Mouse (Mus musculus) yolk sac, embryonic 10.5 days (tissue): ENCODE measurements around the gene Tha1.

Source experiments
- DNase-seq: peaks from one replicate; pipeline ENCODE4 v3.0.0-alpha.2; 2017; ENCODE audit warnings: low spot score

Tha1 gene

DNA sequence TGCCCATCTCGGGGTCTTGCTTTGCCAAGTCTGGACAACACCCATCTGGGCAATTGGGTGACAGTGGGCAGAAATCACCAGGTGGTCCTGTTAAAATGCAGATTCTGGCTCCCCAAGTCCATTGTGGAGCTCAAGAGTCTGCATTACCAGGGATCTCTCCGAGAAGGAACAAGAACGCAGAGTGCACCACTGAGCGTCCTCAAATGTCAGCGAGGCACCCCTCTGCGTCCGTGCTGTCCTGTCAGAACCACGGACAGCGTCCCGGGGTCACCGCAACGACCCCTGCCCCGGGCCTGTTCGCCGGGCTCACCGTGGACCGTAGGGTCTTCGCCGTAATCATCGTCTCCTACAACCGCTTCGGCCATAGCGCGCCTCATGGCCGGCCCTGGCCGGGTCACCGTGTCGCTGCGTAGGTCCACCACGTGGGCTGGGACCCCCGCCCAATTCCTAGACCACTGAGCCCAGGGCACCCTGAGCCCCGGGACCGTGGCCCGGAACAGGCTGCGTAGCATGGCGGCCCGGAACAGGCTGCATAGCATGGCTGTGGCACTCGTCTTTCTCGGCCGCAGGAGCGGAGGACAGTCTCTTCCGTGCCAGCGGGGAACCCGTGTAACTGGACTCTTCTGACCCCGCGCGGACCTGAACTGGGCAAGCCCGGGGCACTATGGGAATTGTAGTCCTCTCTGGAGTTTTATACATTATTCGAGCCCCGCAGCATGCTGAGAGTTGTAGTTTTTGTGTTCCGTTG is at the start of gene Tha1:
Tha1 (minus strand) TSS at position 621 of the 748 bp plus-strand sequence.
- peak; percentile 74 for DNase-seq

DNA sequence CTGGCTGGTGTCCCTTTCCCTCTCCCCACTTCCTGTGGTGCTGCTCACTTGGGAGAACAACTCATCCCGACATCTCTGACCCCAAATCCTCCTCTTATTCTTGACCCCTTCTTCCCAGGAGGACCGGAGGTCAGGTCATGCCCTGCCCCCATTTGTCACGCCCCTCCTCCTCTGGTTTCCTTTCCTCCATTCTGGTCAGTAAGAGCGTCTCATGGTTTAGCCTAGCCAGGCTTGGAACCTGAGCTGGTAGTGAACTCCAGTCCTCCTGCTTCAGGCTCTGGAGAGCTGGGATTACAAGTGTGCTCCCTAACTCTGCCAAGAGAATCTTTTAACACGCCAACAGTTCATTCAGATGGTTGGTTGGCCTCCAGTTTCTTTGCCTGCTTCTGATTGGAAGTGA is 45.9 kb upstream of the Tha1 start:
- DNase-seq: peak; percentile 41

GRCm38 (mm10) chr11:117918541-117918940 is 45.3 kb upstream of the Tha1 start:
- DNase-seq: no peak

DNA sequence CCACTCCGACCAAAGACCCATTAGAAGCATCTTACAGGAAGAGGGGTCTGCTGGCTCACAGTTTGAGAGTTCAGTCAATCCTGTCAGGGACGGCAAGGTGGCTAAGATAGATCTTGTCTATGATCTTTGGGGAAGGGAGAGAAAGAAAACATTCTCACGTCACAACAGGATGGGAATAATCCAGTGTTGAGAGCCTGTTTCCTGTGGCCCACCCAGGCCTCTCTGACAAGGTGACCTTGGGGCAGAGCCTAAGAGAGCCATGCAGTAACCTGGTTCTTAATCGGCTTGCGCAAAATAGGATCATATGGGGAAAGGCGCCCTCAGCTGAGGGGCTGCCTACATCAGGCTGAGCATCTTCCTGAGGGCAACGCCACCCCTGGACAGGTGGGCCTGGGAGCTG is 42.6 kb upstream of the Tha1 start:
- DNase-seq: no peak

DNA sequence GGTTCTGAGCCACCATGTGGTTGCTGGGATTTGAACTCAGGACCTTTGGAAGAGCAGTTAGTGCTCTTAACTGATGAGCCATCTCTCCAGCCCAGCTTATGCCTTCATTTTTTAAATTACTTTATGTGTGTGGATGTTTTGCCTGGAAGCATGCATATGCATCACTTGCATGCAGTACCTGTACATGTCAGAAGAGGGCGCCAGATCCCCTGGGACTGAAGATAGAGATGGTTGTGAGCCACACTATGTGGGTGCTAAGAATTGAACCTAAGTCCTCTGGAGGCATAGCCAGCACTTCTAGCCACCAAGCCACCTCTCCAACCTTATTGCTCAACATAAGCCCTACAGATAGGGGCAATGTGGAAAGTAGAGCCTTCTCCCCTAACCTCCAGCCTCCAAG is 42.1 kb upstream of the Tha1 start:
- DNase-seq: no peak

DNA sequence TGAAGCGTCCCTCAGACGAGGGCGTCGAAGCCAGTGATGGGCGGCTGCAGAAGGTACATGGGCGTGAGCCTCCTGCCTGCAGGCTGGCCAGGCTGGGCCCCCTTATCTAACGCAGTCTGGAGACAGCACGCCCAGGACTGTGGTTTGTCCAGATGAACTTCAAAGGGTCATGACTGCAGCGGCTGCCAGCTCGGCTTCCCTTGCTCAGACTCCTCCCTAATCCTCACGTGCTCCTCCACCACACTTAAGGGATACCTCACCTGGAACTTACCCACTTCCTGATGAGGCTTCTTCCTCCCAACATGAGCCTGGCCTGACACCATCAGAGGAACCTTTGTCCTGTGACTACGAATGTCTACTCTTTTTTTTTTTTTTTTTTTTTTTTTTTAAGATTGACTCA is 41.2 kb upstream of the Tha1 start:
- peak; percentile 64 for DNase-seq

GRCm38 (mm10) chr11:117912684-117913352 is 39.5 kb upstream of the Tha1 start:
- peak; percentile 71 for DNase-seq

GRCm38 (mm10) chr11:117909337-117909736 is 36.1 kb upstream of the Tha1 start:
- DNase-seq: no peak

GRCm38 (mm10) chr11:117904442-117904841 is 31.2 kb upstream of the Tha1 start:
- no peak for DNase-seq

- DNase-seq: no peak
These were observed 29.0 kb upstream of the Tha1 start for GRCm38 (mm10) chr11:117902282-117902681.

GRCm38 (mm10) chr11:117896533-117896932 is 23.3 kb upstream of the Tha1 start:
- DNase-seq: no peak

- no peak for DNase-seq
These were observed 21.4 kb upstream of the Tha1 start for GRCm38 (mm10) chr11:117894676-117895075.

GRCm38 (mm10) chr11:117892199-117892598 is 18.9 kb upstream of the Tha1 start:
- DNase-seq: no peak

DNA sequence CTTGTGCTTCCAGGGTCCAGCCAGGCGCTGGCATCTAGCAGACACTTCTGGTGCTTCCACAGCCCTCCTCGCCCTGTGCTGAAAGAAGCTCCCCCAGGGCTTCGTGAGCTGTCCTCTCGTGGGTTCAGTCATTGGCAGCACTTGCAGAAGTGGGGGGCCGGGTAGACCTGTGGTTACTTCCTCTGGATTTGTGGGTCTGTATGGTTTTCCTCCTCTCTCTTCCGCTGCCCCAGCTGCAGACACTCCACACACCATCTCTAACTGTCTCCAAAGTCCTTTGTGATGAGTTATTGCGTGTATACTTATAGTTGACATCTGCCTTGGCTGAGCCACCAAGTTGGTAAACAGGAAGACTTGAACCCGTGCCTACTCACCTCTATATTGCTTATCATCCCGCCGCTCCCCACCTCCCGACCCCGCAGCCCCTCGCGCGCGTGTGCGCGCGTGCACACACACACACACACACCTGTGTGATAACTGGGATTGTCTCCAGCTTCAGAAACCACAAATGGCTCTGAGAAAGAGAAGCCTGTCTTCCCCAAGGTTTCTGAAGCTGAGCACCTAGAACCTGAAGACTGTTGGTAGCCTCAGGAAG is 18.4 kb upstream of the Tha1 start:
- no peak for DNase-seq

DNA sequence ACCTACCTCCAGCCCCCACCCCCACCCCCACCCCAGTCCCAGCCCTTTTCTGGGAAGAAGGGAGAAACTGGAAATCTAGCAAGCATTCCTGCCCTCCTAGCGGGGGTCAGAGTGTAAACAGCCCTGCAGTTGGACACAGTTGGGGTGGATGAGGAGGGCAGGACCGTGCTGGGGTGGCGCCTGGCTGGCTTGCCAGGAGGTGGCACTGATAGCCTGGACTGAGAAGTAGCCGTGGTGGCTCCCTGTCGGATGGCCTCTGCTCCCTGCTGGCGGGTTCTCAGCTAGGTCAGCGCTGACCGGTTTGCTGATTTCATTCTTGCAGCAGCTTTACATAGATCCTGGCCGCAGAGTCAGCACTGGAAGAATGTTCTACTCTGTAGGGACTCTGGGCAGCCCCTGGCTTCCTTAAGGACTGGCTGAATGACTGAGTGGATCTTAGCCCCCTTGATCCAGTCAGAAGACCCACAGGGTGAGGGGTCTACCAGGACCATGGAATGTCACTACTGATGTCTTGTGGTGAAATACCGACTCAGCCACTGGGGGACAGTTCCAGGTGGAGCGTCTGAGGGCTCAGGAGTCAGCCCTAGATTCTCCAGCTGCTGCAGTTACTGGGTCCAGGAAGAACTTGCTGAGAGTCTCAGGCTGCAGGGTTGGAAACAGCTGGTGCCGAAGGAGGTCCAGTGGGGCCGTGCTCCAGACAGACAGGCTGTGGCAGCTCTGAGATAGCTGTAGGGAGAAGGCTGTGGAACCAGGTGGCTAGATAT is 17.4 kb upstream of the Tha1 start:
- DNase-seq: peak; percentile 60

DNA sequence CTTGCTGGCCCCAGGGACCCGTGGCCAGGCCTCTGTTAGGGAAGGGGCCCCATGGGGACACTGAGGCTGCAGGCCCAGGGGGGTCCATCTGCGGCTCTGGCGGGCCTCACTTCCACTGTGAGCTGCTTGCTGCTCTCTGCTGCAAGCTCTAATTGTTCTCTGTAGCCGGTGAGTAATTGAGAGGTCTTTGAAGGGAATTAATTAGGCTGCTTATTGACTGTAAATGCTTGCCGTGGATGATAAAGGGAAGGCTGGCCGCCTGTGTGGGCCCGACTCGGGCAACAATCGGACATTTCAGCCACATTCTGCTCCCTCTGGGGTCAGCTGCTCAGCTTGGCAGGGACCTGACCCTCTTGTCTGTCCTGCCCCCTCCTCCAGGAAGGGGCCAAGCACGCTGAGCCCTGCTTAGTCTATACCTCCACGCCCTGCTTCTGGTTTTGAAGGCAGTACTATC is 16.6 kb upstream of the Tha1 start:
- no peak for DNase-seq

- DNase-seq: peak; percentile 63
These were observed 15.9 kb upstream of the Tha1 start for GRCm38 (mm10) chr11:117888853-117889822.

DNA sequence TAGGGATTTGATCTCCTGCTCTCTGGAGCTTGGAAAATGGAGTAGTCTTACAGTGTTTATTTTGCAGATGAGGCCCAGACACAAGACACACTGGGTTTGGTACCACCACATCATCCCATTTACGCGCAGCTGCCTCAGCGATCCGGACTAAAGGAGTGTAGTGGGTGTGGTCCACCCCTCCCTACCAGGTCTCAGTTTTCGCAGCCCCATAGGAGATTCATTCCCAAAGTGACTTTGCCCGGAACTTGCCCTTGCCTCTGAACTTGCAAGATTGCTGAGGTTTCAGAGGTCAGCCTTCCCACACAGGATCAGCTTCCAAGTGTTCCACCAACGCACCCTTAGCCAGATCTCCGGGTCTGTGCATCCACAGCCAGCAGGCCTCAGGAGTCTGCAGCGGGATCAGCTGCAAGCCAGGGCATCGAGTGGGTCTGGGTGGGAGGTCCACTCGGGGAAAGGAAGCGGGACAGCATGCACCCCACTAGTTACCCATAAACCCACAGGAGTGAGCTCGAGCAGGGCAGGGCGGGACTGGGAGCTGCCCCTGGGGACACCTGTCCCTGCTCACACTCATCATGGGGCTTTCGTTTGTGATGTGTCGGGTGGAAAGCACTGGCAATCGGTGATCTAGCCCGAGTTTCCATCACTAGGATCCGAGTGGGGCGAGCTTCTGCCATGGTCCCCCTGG is 15.0 kb upstream of the Tha1 start:
- DNase-seq: no peak

DNA sequence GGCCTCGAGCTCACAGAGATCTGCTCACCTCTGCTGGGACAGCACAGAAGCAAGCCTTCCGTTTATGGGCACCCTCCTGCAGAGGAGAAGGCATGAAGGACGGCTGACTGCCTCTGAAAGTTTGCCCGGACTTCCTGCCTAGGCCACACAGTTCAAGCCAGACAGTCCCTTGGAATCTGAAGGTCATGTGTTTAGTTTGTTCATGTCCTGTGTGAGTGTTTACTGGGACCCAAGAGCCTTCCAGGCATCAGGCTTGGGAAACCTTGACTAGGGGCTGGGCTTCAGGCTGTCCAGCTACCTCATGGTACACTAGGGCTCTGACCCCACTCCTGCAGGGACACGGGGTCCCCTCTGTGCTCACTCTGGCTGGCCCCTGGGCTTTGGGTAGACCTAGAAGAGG is 12.7 kb upstream of the Tha1 start:
- no peak for DNase-seq

DNA sequence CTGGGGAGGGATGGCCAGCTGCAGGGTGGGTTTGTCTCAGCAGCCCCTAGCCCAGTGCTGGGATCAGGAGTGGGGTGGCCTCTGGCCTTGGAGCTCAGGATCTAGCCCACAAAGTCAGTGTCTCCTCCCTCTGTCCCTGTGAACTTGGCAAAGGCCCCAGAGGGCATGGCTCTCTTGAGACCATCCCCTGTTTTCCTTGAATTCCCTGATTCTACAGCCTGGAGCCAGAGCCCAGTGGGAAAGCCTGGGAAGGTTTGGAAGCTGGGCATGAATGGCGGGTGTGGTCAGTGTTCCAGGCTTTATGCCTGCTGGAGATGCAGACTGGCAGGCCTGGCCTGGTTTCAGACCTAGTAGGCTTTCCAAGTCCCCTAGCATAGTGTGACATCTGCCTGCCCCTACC is 8.9 kb upstream of the Tha1 start:
- DNase-seq: no peak

- DNase-seq: no peak
These were observed 8.5 kb upstream of the Tha1 start for GRCm38 (mm10) chr11:117881787-117882186.
